Mouse (Mus musculus): Measurements from ENCODE around the gene Ruvbl2.

Gene Ruvbl2

GRCm38 (mm10) chr7:45433835-45434202, 4.1 kb downstream of the Ruvbl2 start:
- DNase-seq (ENCODE audit: low spot score), result no peak

DNA sequence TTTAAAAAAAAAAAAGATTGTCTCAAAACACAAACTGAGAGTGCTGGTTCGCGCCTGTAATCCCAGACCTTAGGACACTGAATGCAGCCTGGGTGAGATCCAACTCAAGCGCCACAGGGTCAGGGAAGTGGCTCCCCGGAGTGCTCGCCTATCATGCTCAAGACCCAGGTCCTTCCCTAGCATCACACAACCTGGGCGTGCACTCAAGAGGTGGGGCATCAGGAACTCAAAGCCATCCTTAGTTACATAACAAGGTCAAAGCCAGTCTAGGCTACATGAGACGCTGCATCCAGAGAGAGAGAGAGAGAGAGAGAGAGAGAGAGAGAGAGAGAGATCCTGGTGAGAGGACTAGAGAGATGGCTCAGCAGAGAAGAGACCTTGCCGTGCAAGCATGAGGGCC, 11.3 kb downstream of the Ruvbl2 start:
- DNase-seq (ENCODE audit: low spot score), result no peak

DNA sequence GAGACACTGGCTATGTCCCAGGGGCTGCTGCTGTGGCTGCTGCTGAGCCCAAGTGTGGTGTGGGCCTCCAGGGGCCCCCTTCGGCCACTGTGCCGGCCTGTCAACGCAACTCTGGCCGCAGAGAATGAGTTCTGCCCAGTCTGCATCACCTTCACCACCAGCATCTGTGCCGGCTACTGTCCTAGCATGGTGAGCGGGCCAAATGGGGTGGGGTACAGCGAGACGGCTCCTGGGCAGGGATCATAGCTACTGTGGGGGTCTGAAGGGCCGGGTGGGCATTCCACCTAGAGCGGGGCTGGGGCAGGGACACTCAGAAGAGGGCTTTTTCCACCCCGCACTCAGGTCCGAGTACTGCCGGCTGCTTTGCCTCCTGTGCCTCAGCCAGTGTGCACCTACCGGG, 16.7 kb downstream of the Ruvbl2 start:
- DNase-seq (ENCODE audit: low spot score), result no peak

- no peak for DNase-seq (ENCODE audit: low spot score)
These were observed 17.3 kb downstream of the Ruvbl2 start, which contains the start of gene Lhb for GRCm38 (mm10) chr7:45420615-45420919. Gene Lhb, plus strand, starts transcription at chr7:45420820.

DNA sequence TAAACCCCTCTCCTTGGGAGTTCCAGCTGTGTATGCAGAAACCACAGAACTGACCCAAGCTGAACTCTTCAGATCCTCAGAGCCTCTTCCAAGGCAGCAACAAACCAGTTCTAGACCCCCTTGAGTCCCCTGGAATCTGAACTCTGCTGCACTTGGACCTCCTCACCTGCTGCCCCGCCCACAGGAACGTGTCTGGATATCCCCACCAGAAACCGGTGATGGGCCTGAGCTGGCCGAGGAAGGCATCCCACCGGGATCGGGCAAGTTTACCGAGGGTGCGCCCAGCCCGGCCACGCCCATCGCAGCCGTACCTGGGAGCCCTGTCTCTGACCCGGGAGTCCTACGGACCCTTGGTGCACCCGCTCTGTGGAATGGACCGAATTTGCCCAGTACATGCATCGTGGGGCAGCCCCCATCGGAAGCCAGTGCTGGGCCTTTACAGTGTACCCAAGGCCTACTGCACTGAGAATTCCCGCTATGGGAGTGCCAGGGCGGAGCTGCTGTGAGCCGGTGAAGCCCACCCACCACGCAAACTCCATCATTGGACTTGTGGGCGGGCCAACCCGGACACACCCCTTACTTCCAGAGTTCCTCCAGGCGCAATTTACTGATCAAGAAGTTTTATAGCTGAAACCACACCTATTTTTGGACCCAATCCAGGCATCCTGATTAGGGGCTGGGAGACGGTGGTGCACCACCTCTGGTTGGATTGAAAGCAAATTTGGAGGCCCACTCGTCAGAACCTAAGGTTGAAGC, 17.9 kb downstream of the Ruvbl2 start:
- no peak for DNase-seq (ENCODE audit: low spot score)

- DNase-seq (ENCODE audit: low spot score), result no peak
These were observed 19.9 kb downstream of the Ruvbl2 start for GRCm38 (mm10) chr7:45417962-45418492.

- DNase-seq (ENCODE audit: low spot score), result no peak
These were observed 22.3 kb downstream of the Ruvbl2 start for GRCm38 (mm10) chr7:45415636-45416035.

- DNase-seq (ENCODE audit: low spot score), result no peak
These were observed 23.1 kb downstream of the Ruvbl2 start for GRCm38 (mm10) chr7:45414740-45415224.

GRCm38 (mm10) chr7:45413864-45414739, 23.8 kb downstream of the Ruvbl2 start:
- DNase-seq (ENCODE audit: low spot score), result no peak

DNA sequence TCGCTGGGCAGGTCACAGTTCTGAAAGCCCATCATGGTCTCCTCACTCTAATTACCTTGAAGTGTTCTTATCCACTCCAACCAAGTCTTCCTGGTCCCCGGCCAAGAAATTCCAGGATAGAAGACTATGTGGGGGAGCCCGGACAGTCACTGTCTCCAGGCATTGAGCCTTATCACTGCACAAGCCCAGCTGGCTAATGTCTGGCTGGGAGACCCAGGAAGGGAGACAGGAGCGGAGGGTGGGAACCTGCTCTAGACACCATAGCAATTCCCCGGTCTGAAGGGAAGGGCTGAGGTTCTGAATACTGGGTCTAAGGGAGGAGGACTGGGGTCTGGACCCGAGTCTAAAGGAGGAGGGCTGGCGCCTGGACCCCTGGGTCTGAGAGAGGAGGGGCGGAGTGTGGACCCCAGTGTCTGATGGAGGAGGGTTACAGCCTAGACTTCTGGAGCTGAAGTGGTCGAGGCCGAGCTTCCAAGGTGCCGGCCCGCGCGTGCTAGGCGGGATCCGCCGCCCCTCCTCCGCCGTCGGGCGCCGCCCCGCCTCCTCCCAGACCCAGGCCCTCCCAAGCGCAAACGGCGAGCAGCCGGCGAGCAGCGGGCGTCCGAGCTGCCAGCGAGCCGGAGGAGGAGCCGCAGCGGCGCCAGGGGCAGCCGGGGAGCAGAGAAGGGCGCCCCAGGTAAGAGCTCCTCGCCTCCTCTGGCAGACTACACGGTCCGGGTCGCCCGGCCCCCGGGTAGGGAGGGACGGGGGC, 24.6 kb downstream of the Ruvbl2 start, which contains the start of gene Ntf5:
Gene Ntf5 (plus strand): TSS at position 583 of the 751 bp plus-strand sequence.
- peak; percentile 65 for DNase-seq (ENCODE audit: low spot score)

DNA sequence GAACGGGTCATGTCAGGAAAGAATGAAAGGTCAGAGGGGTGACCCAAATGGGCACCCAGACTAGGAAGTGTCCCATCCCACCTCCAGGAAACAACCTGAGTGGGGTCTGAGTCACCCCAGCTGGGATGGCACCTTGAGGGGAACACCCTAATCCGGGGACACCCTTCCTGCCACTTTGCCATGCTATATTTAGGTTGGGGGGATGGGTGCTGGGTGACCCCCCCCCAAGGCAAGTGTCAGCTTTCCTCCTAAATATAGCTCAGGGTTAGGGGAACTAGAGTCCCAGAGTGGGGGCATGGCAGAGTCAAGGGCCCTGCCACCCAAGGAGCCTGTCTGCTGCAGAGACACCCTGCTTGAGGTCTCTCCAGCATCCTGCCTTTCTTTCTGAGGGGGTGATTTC, 25.5 kb downstream of the Ruvbl2 start:
- no peak for DNase-seq (ENCODE audit: low spot score)

DNA sequence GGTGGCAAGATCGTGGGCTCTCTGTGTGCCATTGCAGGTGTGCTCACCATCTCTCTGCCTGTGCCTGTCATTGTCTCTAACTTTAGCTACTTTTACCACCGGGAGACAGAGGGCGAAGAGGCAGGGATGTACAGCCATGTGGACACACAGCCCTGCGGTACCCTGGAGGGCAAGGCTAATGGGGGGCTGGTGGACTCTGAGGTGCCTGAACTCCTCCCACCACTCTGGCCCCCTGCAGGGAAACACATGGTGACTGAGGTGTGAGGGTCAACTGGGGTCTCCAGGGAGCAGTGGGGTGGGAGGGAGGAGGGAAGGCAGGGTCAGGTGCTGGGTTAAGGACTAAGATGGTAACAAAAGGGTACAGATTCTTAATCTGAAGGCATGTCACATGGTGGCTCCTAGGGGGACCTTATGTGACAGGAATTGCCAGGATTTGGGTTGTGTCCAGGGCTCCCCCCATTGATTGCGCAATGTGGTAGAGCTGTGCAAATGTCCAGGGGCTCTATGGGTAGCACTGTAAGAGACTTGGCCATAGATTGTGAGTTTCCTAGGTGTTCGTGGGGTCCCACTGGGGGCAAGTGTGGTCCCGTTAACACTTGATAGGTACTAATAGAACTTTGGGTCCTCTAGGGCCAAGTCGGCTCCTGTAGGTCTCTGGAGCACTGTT, 28.3 kb downstream of the Ruvbl2 start:
- DNase-seq (ENCODE audit: low spot score), result no peak

DNA sequence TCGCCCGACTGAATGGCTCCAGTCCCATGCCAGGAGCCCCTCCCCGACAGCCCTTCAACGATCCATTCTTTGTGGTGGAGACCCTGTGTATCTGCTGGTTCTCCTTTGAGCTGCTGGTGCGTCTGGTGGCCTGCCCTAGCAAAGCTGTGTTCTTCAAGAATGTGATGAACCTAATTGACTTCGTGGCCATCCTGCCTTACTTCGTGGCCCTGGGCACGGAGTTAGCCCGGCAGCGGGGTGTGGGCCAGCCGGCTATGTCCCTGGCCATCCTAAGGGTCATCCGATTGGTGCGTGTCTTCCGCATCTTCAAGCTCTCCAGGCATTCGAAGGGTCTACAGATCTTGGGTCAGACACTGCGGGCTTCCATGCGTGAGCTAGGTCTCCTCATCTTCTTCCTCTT, 28.9 kb downstream of the Ruvbl2 start:
- DNase-seq (ENCODE audit: low spot score), result no peak

- no peak for DNase-seq (ENCODE audit: low spot score)
These were observed 29.5 kb downstream of the Ruvbl2 start for GRCm38 (mm10) chr7:45408351-45408750.

DNA sequence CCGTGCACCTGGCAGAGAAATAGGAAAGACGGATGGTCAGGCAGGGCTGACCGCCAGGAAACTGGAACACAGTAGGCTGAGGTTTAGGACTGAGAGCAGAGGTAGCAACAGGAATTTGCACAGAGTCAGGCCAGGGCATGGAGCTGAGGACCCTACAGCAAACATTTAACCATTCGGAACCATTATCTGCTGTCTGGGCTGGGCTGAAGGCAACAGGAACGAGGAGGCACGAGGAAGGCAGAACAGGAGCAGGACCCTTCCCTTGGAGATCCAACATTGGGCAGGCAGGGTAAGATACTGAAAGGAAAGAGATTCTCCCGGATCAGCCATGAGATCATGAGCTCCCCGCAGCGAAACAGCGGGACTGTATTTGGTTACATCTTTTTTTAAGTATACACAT, 30.1 kb downstream of the Ruvbl2 start:
- no peak for DNase-seq (ENCODE audit: low spot score)

- DNase-seq (ENCODE audit: low spot score), result no peak
These were observed 31.4 kb downstream of the Ruvbl2 start for GRCm38 (mm10) chr7:45406157-45407156.

DNA sequence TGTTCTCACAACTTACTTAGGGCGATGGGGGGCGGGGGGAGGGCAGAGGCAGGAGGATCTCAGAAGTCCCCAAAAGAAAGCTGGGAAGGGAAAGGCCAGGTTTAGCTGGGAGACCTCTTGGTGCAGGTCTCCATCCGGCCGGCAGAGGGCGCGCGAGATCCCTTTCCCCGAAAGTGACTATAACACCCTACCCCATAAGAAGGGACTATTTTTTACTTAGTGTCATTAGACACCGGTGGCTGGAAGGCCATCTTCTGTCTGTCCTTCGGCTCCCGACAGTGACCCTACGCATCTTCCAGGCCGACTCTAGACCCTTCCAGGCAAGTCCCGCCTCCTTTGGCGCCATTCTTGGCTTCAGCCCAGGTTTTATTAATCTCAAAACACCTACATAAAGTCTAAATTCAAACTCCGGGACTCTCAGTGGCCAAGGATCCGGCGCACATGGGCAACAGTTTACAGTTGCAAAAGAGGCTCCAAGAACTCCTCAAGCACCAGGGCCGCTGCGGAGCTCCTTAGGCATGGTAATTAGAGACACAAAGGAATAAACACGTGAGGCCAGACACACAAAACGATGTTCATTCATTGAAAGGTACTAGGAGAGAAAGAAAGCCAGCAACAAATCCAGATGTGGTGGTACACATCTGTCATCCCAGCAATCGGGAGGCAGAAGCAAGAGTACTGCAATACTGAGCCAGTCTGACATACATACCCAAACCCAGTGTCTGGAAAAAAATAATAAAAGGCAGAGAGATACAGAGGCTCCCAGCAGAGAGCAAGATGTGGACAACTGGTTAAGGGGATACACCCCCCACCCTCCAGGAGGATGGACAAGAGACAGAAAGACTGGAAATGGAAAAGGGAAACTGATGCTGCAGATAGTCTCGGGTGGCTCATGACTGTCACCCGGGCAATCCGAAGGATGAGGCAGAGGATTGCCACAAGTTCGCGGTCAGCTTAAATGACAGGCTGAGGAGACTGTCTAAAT, 32.5 kb downstream of the Ruvbl2 start, which contains the start of gene Kcna7:
Gene Kcna7 (plus strand): TSS at position 563 of the 985 bp plus-strand sequence.
- DNase-seq (ENCODE audit: low spot score), result peak; percentile 69

GRCm38 (mm10) chr7:45403532-45404261, 34.2 kb downstream of the Ruvbl2 start:
- peak; percentile 85 for DNase-seq (ENCODE audit: low spot score)
